Mouse (Mus musculus) bone marrow macrophage, adult 2 months (primary cell): ENCODE measurements around the gene Senp3.

Experiments used
- CTCF ChIP-seq: IDR thresholded peaks from 2 replicates; pipeline ENCODE4 v1.5.1; 2012; ENCODE audit warnings: low read depth, mild to moderate bottlenecking, low read length, moderate library complexity
- POLR2A ChIP-seq: IDR thresholded peaks from 2 replicates; pipeline ENCODE4 v1.6.1; 2012; ENCODE audit warnings: mild to moderate bottlenecking, low read depth, low read length, borderline replicate concordance

DNA sequence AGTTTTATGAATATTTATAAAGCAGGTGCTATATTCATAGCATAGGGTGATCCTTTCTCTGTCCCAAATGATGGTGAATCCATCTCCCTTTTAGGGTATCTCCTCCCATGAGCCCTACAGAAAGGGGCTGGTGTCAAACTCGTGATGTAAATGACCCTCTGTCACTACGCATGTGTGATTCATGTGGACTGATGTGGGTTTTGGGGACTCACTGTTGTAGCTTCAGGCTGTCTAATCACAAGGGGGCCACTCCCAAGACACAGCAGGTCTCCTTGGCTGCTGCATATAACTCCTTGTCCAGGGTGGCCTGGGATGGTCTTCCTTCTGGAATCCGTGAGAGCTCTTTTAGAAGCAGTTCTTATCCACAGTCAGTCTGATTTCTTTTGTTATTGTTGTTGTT is 28.6 kb upstream of the Senp3 start:
- TF ChIP-seq POLR2A: no peak
- TF ChIP-seq CTCF: no peak
